Mouse (Mus musculus) kidney, adult 2 months (tissue): Measurements from ENCODE around the gene Fkbp5.

ENCODE experiments used
- CTCF ChIP-seq: fragments of 200-500 bp; conservative IDR thresholded peaks from 2 replicates; pipeline ENCODE4 v1.5.1; 2011; ENCODE audit warnings: low read depth, mild to moderate bottlenecking, control low read depth, low read length, moderate library complexity, mixed read lengths; ENCODE audit not compliant: insufficient read depth, insufficient read length
- POLR2A ChIP-seq: fragments of 200-500 bp; IDR thresholded peaks from one replicate; pipeline ENCODE4 v1.6.1; 2011; ENCODE audit warnings: low read depth, low read length, control low read depth

GRCm38 (mm10) chr17:28521071-28521726 lies 3.9 kb upstream of the Fkbp5 start:
- TF ChIP-seq CTCF (no peak), POLR2A (no peak)
